Mouse (Mus musculus) liver, embryonic 14.5 days (tissue): ENCODE measurements around the gene Mxra7.

Experiments used
- CTCF ChIP-seq: IDR thresholded peaks from 2 replicates; pipeline ENCODE4 v1.5.1; 2016; ENCODE audit warnings: antibody characterized with exemption, low read depth, control low read depth
- EP300 ChIP-seq: IDR thresholded peaks from 2 replicates; pipeline ENCODE4 v1.6.1; 2016; ENCODE audit warnings: antibody characterized with exemption, low read depth

- TF ChIP-seq CTCF = 0 out of 2 replicates have a peak, but pooled peaks have one; percentile 17
- TF ChIP-seq EP300 = no peak
Measured at GRCm38 (mm10) chr11:116840748-116841147, 12.9 kb upstream of the Mxra7 start.
